ENCODE assay signal across 25 mouse cellular contexts in the genomic region with DNA sequence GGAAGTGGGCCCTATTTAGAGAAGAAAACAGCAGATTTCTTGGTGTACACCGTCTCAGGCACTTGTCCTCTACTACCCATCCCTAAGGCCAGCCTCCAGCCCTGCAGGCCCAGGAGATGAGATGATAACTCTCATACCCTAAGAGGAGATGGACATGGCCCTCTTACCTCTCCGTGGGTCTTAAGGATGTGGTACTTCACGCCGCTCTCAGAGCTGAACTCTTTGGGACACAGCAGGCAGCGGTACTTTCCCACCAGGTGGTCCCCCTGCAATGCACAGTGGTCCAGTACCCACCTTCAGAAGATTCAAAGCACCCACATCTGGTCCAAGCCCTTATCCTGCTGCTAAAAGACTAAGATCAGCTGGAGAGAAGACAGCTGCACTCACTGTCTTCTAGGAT. TPM values are rescaled to one million over a fixed set of nuclear protein-coding genes. Genes with fewer than 3 reads are reported as not detected.
DNase-seq lines count a peak whose midpoint lies in the region; ATAC-seq lines count a peak whose summit lies in the region.
"Had no signal": no experiment of that assay in that cellular context is flagged by ENCODE, and none has a peak within 500 bp of the region (broad histone marks: within the 10 kb centered on the region; RNA-seq: fewer than 3 reads in every experiment).

No protein-coding gene starts in this region.

- H3K27me3 ChIP-seq in intestine, embryonic 14.5 days (replicated peaks; ENCODE audit: control insufficient read depth, insufficient read depth, low read length): no peaks in the 10 kb centered on the region
- no peaks in the 10 kb centered on the region for H3K27me3 ChIP-seq in intestine, embryonic 16.5 days (replicated peaks; ENCODE audit: control insufficient read depth, insufficient read depth, low read length)
- H3K27me3 ChIP-seq: embryonic facial prominence, embryonic 12.5 days; embryonic facial prominence, embryonic 15.5 days; forebrain, embryonic 13.5 days; heart, embryonic 12.5 days; heart, embryonic 15.5 days; hindbrain, embryonic 13.5 days had no signal

- no peak overlapping the region for H3K27ac ChIP-seq in intestine, embryonic 14.5 days (ENCODE audit: low read depth)
- H3K27ac ChIP-seq in intestine, embryonic 16.5 days (ENCODE audit: low read length): no peak overlapping the region
- H3K27ac ChIP-seq: embryonic facial prominence, embryonic 12.5 days; embryonic facial prominence, embryonic 15.5 days; forebrain, embryonic 13.5 days; heart, embryonic 15.5 days; hindbrain, embryonic 10.5 days; hindbrain, embryonic 13.5 days had no signal

- no peak overlapping the region for H3K4me3 ChIP-seq in intestine, embryonic 14.5 days (ENCODE audit: low read depth, low read length)
- H3K4me3 ChIP-seq in intestine, embryonic 16.5 days (ENCODE audit: low read length): no peak overlapping the region
- H3K4me3 ChIP-seq: embryonic facial prominence, embryonic 12.5 days; embryonic facial prominence, embryonic 15.5 days; forebrain, embryonic 13.5 days; heart, embryonic 12.5 days; heart, embryonic 15.5 days; hindbrain, embryonic 10.5 days; hindbrain, embryonic 13.5 days had no signal

- H3K4me1 ChIP-seq in intestine, embryonic 14.5 days (replicated peaks; ENCODE audit: control insufficient read depth, insufficient read depth, low read length): peaks cover 6% of the 10 kb centered on the region; the same call in 1 of the 2 replicates
- H3K4me1 ChIP-seq in intestine, embryonic 16.5 days (ENCODE audit: control insufficient read depth, insufficient read depth, low read length): peaks cover 4% of the 10 kb centered on the region; the same call in 1 of the 2 replicates

- no peak overlapping the region for H3K9ac ChIP-seq in intestine, embryonic 14.5 days (ENCODE audit: low read length)
- H3K9ac ChIP-seq in intestine, embryonic 16.5 days (ENCODE audit: low read depth, low read length): no peak overlapping the region
- H3K9ac ChIP-seq: embryonic facial prominence, embryonic 12.5 days; embryonic facial prominence, embryonic 15.5 days; forebrain, embryonic 13.5 days; heart, embryonic 12.5 days; heart, embryonic 15.5 days; hindbrain, embryonic 13.5 days had no signal

- peak; percentile 27 for DNase-seq in cerebellum, adult 11-12 months
- DNase-seq in cerebellum, adult 9-11 months: no peak
- DNase-seq in intestine, embryonic 14.5 days (ENCODE audit: low spot score): peak; percentile 28
- DNase-seq in right cerebral cortex, postnatal 4 days: peak; percentile 2
- DNase-seq in right cerebral cortex, postnatal 10 days (ENCODE audit: low spot score in 2 of 2): no peak
- DNase-seq: adrenal gland, adult 8-10 months; adrenal gland, postnatal 25 days; cerebellum, adult 18-20 months; cerebellum, adult 9-10 months; cerebellum, postnatal 25 days; gastrocnemius, postnatal 10 days; gastrocnemius, postnatal 36 days; heart, postnatal 10 days; heart, postnatal 36 days had no signal

- H3K9me3 ChIP-seq in intestine, embryonic 14.5 days (ENCODE audit: control insufficient read depth, low read length): no peaks in the 10 kb centered on the region
- no peaks in the 10 kb centered on the region for H3K9me3 ChIP-seq in intestine, embryonic 16.5 days (ENCODE audit: control insufficient read depth, low read length)
- H3K9me3 ChIP-seq: embryonic facial prominence, embryonic 12.5 days; embryonic facial prominence, embryonic 15.5 days; forebrain, embryonic 13.5 days; heart, embryonic 12.5 days; heart, embryonic 15.5 days; hindbrain, embryonic 10.5 days; hindbrain, embryonic 13.5 days had no signal

- 94% methylated on average over 5 of the region's 5 CpGs for WGBS in intestine, embryonic 14.5 days
- WGBS in intestine, embryonic 16.5 days: 93% methylated on average over 5 of the region's 5 CpGs

- no peak for ATAC-seq in intestine, embryonic 14.5 days (replicated peaks; ENCODE audit: low FRiP score, low TSS enrichment, low read depth)
- no peak for ATAC-seq in intestine, embryonic 16.5 days
- ATAC-seq: activated CD4-positive, CD25-positive, alpha-beta regulatory T cell, adult 4 months; forebrain, embryonic 13.5 days; forebrain, embryonic 16.5 days; hindbrain, embryonic 16.5 days had no signal

- peaks cover 70% of the 10 kb centered on the region for H3K36me3 ChIP-seq in intestine, embryonic 14.5 days (ENCODE audit: control insufficient read depth, insufficient read depth, low read length)
- H3K36me3 ChIP-seq in intestine, embryonic 16.5 days (ENCODE audit: control insufficient read depth, insufficient read depth, low read length): peaks cover 20% of the 10 kb centered on the region; the same call in 1 of the 2 replicates

- no peak overlapping the region for H3K4me2 ChIP-seq in intestine, embryonic 14.5 days (ENCODE audit: low read length)
- H3K4me2 ChIP-seq in intestine, embryonic 16.5 days (ENCODE audit: low read depth, low read length): no peak overlapping the region
- H3K4me2 ChIP-seq: embryonic facial prominence, embryonic 12.5 days; embryonic facial prominence, embryonic 15.5 days; forebrain, embryonic 13.5 days; heart, embryonic 12.5 days; heart, embryonic 15.5 days; hindbrain, embryonic 13.5 days had no signal

RNA-seq across cellular contexts. Expression of a gene that starts 0.8 kb away (rescaled TPM):
- polyA plus RNA-seq in intestine, embryonic 14.5 days (2014; fragmentation: Nextera tagmentation; extraction: Ambion mirVana): 62.8 and 65.1 TPM in 2 replicates
- polyA plus RNA-seq in intestine, embryonic 16.5 days (2015; fragmentation: Nextera tagmentation; extraction: Ambion mirVana): 75.0 and 78.0 TPM in 2 replicates

RNA-seq across cellular contexts. Expression of a gene that starts 6.2 kb away (rescaled TPM):
- 53.6 and 59.9 TPM in 2 replicates for polyA plus RNA-seq in intestine, embryonic 14.5 days (2014; fragmentation: Nextera tagmentation; extraction: Ambion mirVana)
- polyA plus RNA-seq in intestine, embryonic 16.5 days (2015; fragmentation: Nextera tagmentation; extraction: Ambion mirVana): 52.2 and 52.7 TPM in 2 replicates

RNA-seq across cellular contexts. Expression of a gene that starts 7.1 kb away (rescaled TPM):
- polyA plus RNA-seq in intestine, embryonic 14.5 days (2014; fragmentation: Nextera tagmentation; extraction: Ambion mirVana): 35.0 TPM in 2 replicates
- 20.5 and 20.9 TPM in 2 replicates for polyA plus RNA-seq in intestine, embryonic 16.5 days (2015; fragmentation: Nextera tagmentation; extraction: Ambion mirVana)

RNA-seq across cellular contexts. Expression of a gene that starts 13.5 kb away (rescaled TPM):
- polyA plus RNA-seq in intestine, embryonic 14.5 days (2014; fragmentation: Nextera tagmentation; extraction: Ambion mirVana): 25.4 and 26.4 TPM in 2 replicates
- polyA plus RNA-seq in intestine, embryonic 16.5 days (2015; fragmentation: Nextera tagmentation; extraction: Ambion mirVana): 23.9 TPM in 2 replicates

Comparison
In these comparisons a context has a peak if more than half of its experiments do, and no peak if none do; other contexts are left out.
1. DNase-seq: peak in cerebellum, adult 11-12 months (single experiment), intestine, embryonic 14.5 days (single experiment) and right cerebral cortex, postnatal 4 days (single experiment); none in cerebellum, adult 9-11 months (single experiment) and right cerebral cortex, postnatal 10 days (0 of 2).